Mouse (Mus musculus): ENCODE results near the gene Rbp3.

DNA sequence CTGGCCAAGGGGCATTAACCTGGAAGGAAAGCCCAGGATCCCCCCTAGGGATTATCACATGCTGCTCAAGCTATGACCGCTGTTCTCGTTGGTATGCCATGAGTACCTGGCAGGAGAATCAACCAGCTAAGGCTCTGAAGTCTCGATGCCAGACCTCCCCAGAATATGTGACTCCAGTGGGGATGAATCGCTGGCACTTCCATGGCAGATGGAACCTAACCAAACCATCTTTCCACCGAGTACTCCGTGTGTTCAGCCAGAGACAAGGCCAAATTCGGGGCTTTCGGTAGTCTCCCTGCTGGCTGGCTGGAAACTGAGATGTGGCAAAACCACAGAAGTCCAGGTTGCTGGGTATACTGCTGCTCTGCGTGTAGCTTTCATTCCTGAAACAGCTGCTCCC lies 39.6 kb upstream of the Rbp3 start:
- no peak for TF ChIP-seq CTCF (IDR thresholded peaks at IDR 0.05; ENCODE audit: extremely low read depth, insufficient read depth, low read length)
- TF ChIP-seq POLR2A (IDR thresholded peaks at IDR 0.05; ENCODE audit: extremely low read depth, insufficient read depth, low read length) = no peak

Measured in cortical plate, adult 2 months (tissue).